Mouse (Mus musculus): ENCODE measurements at regions not wholly inside any gene's neighbourhood (a gene's known extent, or its start where the extent isn't known, plus 50 kb on each side); places are given as distances from the start of the nearest gene placed in this dataset.

- peaks cover 26% of the 10 kb centered on the region for H3K4me1 ChIP-seq
- no peak for ATAC-seq (ENCODE audit: low FRiP score)
- WGBS, result 94% methylated on average over 14 of the region's 14 CpGs
- no peaks in the 10 kb centered on the region for H3K36me3 ChIP-seq (replicated peaks)
- no peak overlapping the region for H3K27ac ChIP-seq
- no peaks in the 10 kb centered on the region for H3K9me3 ChIP-seq
- no peak overlapping the region for H3K4me2 ChIP-seq
- H3K4me3 ChIP-seq (replicated peaks), result no peak overlapping the region
- no peaks in the 10 kb centered on the region for H3K27me3 ChIP-seq
- no peak overlapping the region for H3K9ac ChIP-seq
Measured at GRCm38 (mm10) chr6:144940871-144941380, 135.1 kb downstream of the Bcat1 start.

- H3K4me3 ChIP-seq (replicated peaks), result no peak overlapping the region
- H3K4me1 ChIP-seq, result 0 out of 2 replicates have a peak, but pooled peaks cover 5% of the 10 kb centered on the region
- H3K27ac ChIP-seq, result no peak overlapping the region
- no peaks in the 10 kb centered on the region for H3K27me3 ChIP-seq
- H3K9ac ChIP-seq, result no peak overlapping the region
- WGBS, result 68% methylated on average over 12 of the region's 12 CpGs
- H3K36me3 ChIP-seq (replicated peaks), result no peaks in the 10 kb centered on the region
- no peak for ATAC-seq (ENCODE audit: low FRiP score)
- no peaks in the 10 kb centered on the region for H3K9me3 ChIP-seq
- no peak overlapping the region for H3K4me2 ChIP-seq
Measured at GRCm38 (mm10) chr6:144938613-144939236, 137.3 kb downstream of the Bcat1 start.

- Histone ChIP-seq H3K9ac (no peak overlapping the region), H3K9me3 (peaks cover 3% of the 10 kb centered on the region; the same call in 1 of the 2 replicates), H3K27ac (no peak overlapping the region), H3K36me3 (replicated peaks) (no peaks in the 10 kb centered on the region), H3K27me3 (no peaks in the 10 kb centered on the region), H3K4me2 (no peak overlapping the region), H3K4me1 (0 out of 2 replicates have a peak, but pooled peaks cover 5% of the 10 kb centered on the region), H3K4me3 (replicated peaks) (no peak overlapping the region)
- WGBS, result 66% methylated on average over 7 of the region's 7 CpGs
- no peak for ATAC-seq (ENCODE audit: low FRiP score)
Measured at GRCm38 (mm10) chr6:144937211-144937610, 138.8 kb downstream of the Bcat1 start.

- no peak overlapping the region for H3K9ac ChIP-seq
- 78% methylated on average over 6 of the region's 6 CpGs for WGBS
- no peak overlapping the region for H3K4me3 ChIP-seq (replicated peaks)
- no peak for ATAC-seq (ENCODE audit: low FRiP score)
- peaks cover 12% of the 10 kb centered on the region; the same call in 1 of the 2 replicates for H3K4me1 ChIP-seq
- no peaks in the 10 kb centered on the region for H3K36me3 ChIP-seq (replicated peaks)
- H3K4me2 ChIP-seq, result no peak overlapping the region
- no peak overlapping the region for H3K27ac ChIP-seq
- H3K27me3 ChIP-seq, result no peaks in the 10 kb centered on the region
- peaks cover 3% of the 10 kb centered on the region; the same call in 1 of the 2 replicates for H3K9me3 ChIP-seq
Measured at GRCm38 (mm10) chr6:144933722-144934235, 142.2 kb downstream of the Bcat1 start.

GRCm38 (mm10) chr6:144932402-144932801, 143.6 kb downstream of the Bcat1 start:
- H3K27ac ChIP-seq, result no peak overlapping the region
- peaks cover 3% of the 10 kb centered on the region; the same call in 1 of the 2 replicates for H3K9me3 ChIP-seq
- H3K4me1 ChIP-seq, result peaks cover 9% of the 10 kb centered on the region; the same call in 1 of the 2 replicates
- H3K36me3 ChIP-seq (replicated peaks), result no peaks in the 10 kb centered on the region
- no peak for ATAC-seq (ENCODE audit: low FRiP score)
- no peaks in the 10 kb centered on the region for H3K27me3 ChIP-seq
- no peak overlapping the region for H3K4me2 ChIP-seq
- 85% methylated on average over 7 of the region's 7 CpGs for WGBS
- no peak overlapping the region for H3K9ac ChIP-seq
- no peak overlapping the region for H3K4me3 ChIP-seq (replicated peaks)

- WGBS, result 51% methylated on average over 4 of the region's 4 CpGs
- H3K27me3 ChIP-seq, result no peaks in the 10 kb centered on the region
- H3K4me2 ChIP-seq, result no peak overlapping the region
- H3K4me1 ChIP-seq, result peaks cover 9% of the 10 kb centered on the region; the same call in 1 of the 2 replicates
- no peak overlapping the region for H3K4me3 ChIP-seq (replicated peaks)
- no peak overlapping the region for H3K9ac ChIP-seq
- peak overlapping the region; percentile 25; the same call in 1 of the 2 replicates for H3K27ac ChIP-seq
- no peaks in the 10 kb centered on the region for H3K36me3 ChIP-seq (replicated peaks)
- H3K9me3 ChIP-seq, result peaks cover 3% of the 10 kb centered on the region; the same call in 1 of the 2 replicates
- ATAC-seq (ENCODE audit: low FRiP score), result peak; percentile 78; the same call in 1 of the 2 replicates
Measured at GRCm38 (mm10) chr6:144929959-144930358, 146.0 kb downstream of the Bcat1 start.

GRCm38 (mm10) chr6:144929262-144929855, 146.6 kb downstream of the Bcat1 start:
- Histone ChIP-seq H3K27me3 (no peaks in the 10 kb centered on the region), H3K9ac (no peak overlapping the region), H3K4me1 (peaks cover 9% of the 10 kb centered on the region; the same call in 1 of the 2 replicates), H3K4me2 (no peak overlapping the region), H3K9me3 (peaks cover 3% of the 10 kb centered on the region; the same call in 1 of the 2 replicates), H3K27ac (peak overlapping the region; percentile 25; the same call in 1 of the 2 replicates), H3K4me3 (replicated peaks) (no peak overlapping the region), H3K36me3 (replicated peaks) (no peaks in the 10 kb centered on the region)
- ATAC-seq (ENCODE audit: low FRiP score), result no peak
- 87% methylated on average over 5 of the region's 5 CpGs for WGBS

GRCm38 (mm10) chr6:144927599-144927998, 145.8 kb upstream of the Sox5 start:
- no peak overlapping the region for H3K27ac ChIP-seq
- no peak overlapping the region for H3K4me2 ChIP-seq
- H3K9me3 ChIP-seq, result peaks cover 3% of the 10 kb centered on the region; the same call in 1 of the 2 replicates
- 83% methylated on average over 6 of the region's 6 CpGs for WGBS
- no peak for ATAC-seq (ENCODE audit: low FRiP score)
- no peak overlapping the region for H3K9ac ChIP-seq
- no peaks in the 10 kb centered on the region for H3K36me3 ChIP-seq (replicated peaks)
- no peaks in the 10 kb centered on the region for H3K27me3 ChIP-seq
- H3K4me1 ChIP-seq, result peaks cover 9% of the 10 kb centered on the region; the same call in 1 of the 2 replicates
- no peak overlapping the region for H3K4me3 ChIP-seq (replicated peaks)

- no peak for ATAC-seq (ENCODE audit: low FRiP score)
- 86% methylated on average over 3 of the region's 3 CpGs for WGBS
- Histone ChIP-seq H3K36me3 (replicated peaks) (no peaks in the 10 kb centered on the region), H3K4me2 (no peak overlapping the region), H3K4me1 (no peaks in the 10 kb centered on the region), H3K4me3 (replicated peaks) (no peak overlapping the region), H3K27ac (no peak overlapping the region), H3K9me3 (no peaks in the 10 kb centered on the region), H3K9ac (no peak overlapping the region), H3K27me3 (no peaks in the 10 kb centered on the region)
Measured at GRCm38 (mm10) chr6:144922762-144923161, 141.0 kb upstream of the Sox5 start.

- no peak for ATAC-seq (ENCODE audit: low FRiP score)
- H3K4me3 ChIP-seq (replicated peaks), result no peak overlapping the region
- H3K4me1 ChIP-seq, result no peaks in the 10 kb centered on the region
- H3K4me2 ChIP-seq, result no peak overlapping the region
- no peak overlapping the region for H3K9ac ChIP-seq
- no peak overlapping the region for H3K27ac ChIP-seq
- H3K27me3 ChIP-seq, result no peaks in the 10 kb centered on the region
- no peaks in the 10 kb centered on the region for H3K9me3 ChIP-seq
- 79% methylated on average over 5 of the region's 5 CpGs for WGBS
- no peaks in the 10 kb centered on the region for H3K36me3 ChIP-seq (replicated peaks)
Measured at GRCm38 (mm10) chr6:144919750-144920149, 138.0 kb upstream of the Sox5 start.

- ATAC-seq (ENCODE audit: low FRiP score), result 0 out of 2 replicates have a peak, but pooled peaks have one; percentile 4
- 61% methylated on average over 8 of the region's 8 CpGs for WGBS
- no peaks in the 10 kb centered on the region for H3K27me3 ChIP-seq
- no peak overlapping the region for H3K27ac ChIP-seq
- no peak overlapping the region for H3K4me2 ChIP-seq
- no peak overlapping the region for H3K9ac ChIP-seq
- no peak overlapping the region for H3K4me3 ChIP-seq (replicated peaks)
- H3K4me1 ChIP-seq, result no peaks in the 10 kb centered on the region
- H3K36me3 ChIP-seq (replicated peaks), result no peaks in the 10 kb centered on the region
- no peaks in the 10 kb centered on the region for H3K9me3 ChIP-seq
Measured at GRCm38 (mm10) chr6:144917128-144917527, 135.4 kb upstream of the Sox5 start.

- no peak overlapping the region for H3K9ac ChIP-seq
- no peak for ATAC-seq (ENCODE audit: low FRiP score)
- no peak overlapping the region for H3K4me2 ChIP-seq
- H3K27ac ChIP-seq, result no peak overlapping the region
- H3K27me3 ChIP-seq, result no peaks in the 10 kb centered on the region
- 76% methylated on average over 7 of the region's 7 CpGs for WGBS
- H3K4me3 ChIP-seq (replicated peaks), result no peak overlapping the region
- no peaks in the 10 kb centered on the region for H3K36me3 ChIP-seq (replicated peaks)
- H3K4me1 ChIP-seq, result no peaks in the 10 kb centered on the region
- H3K9me3 ChIP-seq, result no peaks in the 10 kb centered on the region
Measured at GRCm38 (mm10) chr6:144911781-144912180, 130.0 kb upstream of the Sox5 start.

Data from forebrain, embryonic 12.5 days (tissue).